Mouse (Mus musculus) heart, embryonic 12.5 days (tissue): ENCODE measurements around the gene Gm20388. TPM values are rescaled to one million over a fixed set of nuclear protein-coding genes. Genes with fewer than 3 reads are reported as not detected.

Experiments used
- ATAC-seq: fragments of 200-750 bp; cut with Nextera tagmentation; 2 replicates; pipeline ENCODE4 v1.8.0; 2017; ENCODE audit warnings: moderate TSS enrichment, moderate library complexity; ENCODE audit not compliant: insufficient number of reproducible peaks, low FRiP score
- H3K27ac ChIP-seq: fragments of 300-500 bp; sonication (generic); 2 replicates; pipeline ENCODE4 v1.5.1; 2016; ENCODE audit warnings: mild to moderate bottlenecking, moderate library complexity; ENCODE audit not compliant: poor library complexity, severe bottlenecking
- H3K27me3 ChIP-seq: fragments of 300-500 bp; sonication (generic); replicated peaks from 2 replicates; pipeline ENCODE4 v1.6.1; 2016; ENCODE audit warnings: mild to moderate bottlenecking, moderate library complexity
- H3K36me3 ChIP-seq: fragments of 300-500 bp; sonication (generic); 2 replicates; pipeline ENCODE4 v1.6.1; 2016; ENCODE audit warnings: mild to moderate bottlenecking, moderate library complexity
- H3K4me1 ChIP-seq: fragments of 300-500 bp; sonication (generic); replicated peaks from 2 replicates; pipeline ENCODE4 v1.6.1; 2016; ENCODE audit warnings: mild to moderate bottlenecking
- H3K4me2 ChIP-seq: fragments of 300-500 bp; sonication (generic); 2 replicates; pipeline ENCODE4 v1.6.1; 2016; ENCODE audit warnings: mild to moderate bottlenecking, moderate library complexity
- H3K4me3 ChIP-seq: fragments of 300-500 bp; sonication (generic); 2 replicates; pipeline ENCODE4 v1.5.1; 2016; ENCODE audit warnings: mild to moderate bottlenecking
- H3K9ac ChIP-seq: fragments of 300-500 bp; sonication (generic); 2 replicates; pipeline ENCODE4 v1.6.1; 2016; ENCODE audit warnings: mild to moderate bottlenecking, moderate library complexity
- H3K9me3 ChIP-seq: fragments of 300-500 bp; sonication (generic); replicated peaks from 2 replicates; pipeline ENCODE4 v1.6.1; 2016; ENCODE audit warnings: mild to moderate bottlenecking, moderate library complexity
- WGBS: fragments of 180-500 bp; shearing (Covaris S2); methylation state at CpG from one replicate; pipeline ENCODE4 v1.1.7; 2016; 5-methylcytosine and 5-hydroxymethylcytosine counted together
- polyA plus RNA-seq: library from polyadenylated mRNA; unstranded; fragments of >200 nt; fragmentation: Nextera tagmentation; extraction: Ambion mirVana; gene quantifications from 2 replicates; pipeline ENCODE4 v1.2.1, GENCODE M21; 2016

The Gm20388 gene
- polyA plus RNA-seq, 1 experiment from 2014 or later, result not detected

GRCm38 (mm10) chr8:123966896-123967295 is 4056.3 kb downstream of the Gm20388 start:
- no peak for ATAC-seq
- H3K9me3 ChIP-seq, result no peaks in the 10 kb centered on the region
- no peaks in the 10 kb centered on the region for H3K27me3 ChIP-seq
- H3K36me3 ChIP-seq, result peaks cover 62% of the 10 kb centered on the region
- WGBS, result 77% methylated on average over 2 of the region's 2 CpGs
- no peak overlapping the region for H3K9ac ChIP-seq
- no peak overlapping the region for H3K4me2 ChIP-seq
- H3K27ac ChIP-seq, result no peak overlapping the region
- no peaks in the 10 kb centered on the region; the same call in 1 of the 2 replicates for H3K4me1 ChIP-seq
- no peak overlapping the region for H3K4me3 ChIP-seq

GRCm38 (mm10) chr8:123973495-123973894 is 4062.9 kb downstream of the Gm20388 start:
- 71% methylated on average over 1 of the region's 1 CpGs for WGBS
- Histone ChIP-seq H3K9ac (no peak overlapping the region), H3K27me3 (no peaks in the 10 kb centered on the region), H3K27ac (no peak overlapping the region), H3K9me3 (no peaks in the 10 kb centered on the region), H3K4me2 (no peak overlapping the region; the same call in 1 of the 2 replicates), H3K36me3 (peaks cover 24% of the 10 kb centered on the region; the same call in 1 of the 2 replicates), H3K4me1 (peaks cover 13% of the 10 kb centered on the region), H3K4me3 (no peak overlapping the region)
- no peak for ATAC-seq

GRCm38 (mm10) chr8:123977499-123977898 is 4066.9 kb downstream of the Gm20388 start:
- WGBS, result 86% methylated on average over 4 of the region's 4 CpGs
- H3K9me3 ChIP-seq, result no peaks in the 10 kb centered on the region

GRCm38 (mm10) chr8:123978166-123978838 is 4067.7 kb downstream of the Gm20388 start:
- Histone ChIP-seq H3K9ac (peak overlapping the region; percentile 34), H3K27ac (peak overlapping the region; percentile 86), H3K9me3 (no peaks in the 10 kb centered on the region), H3K4me3 (peak overlapping the region; percentile 97), H3K4me2 (peak overlapping the region; percentile 57), H3K4me1 (peaks cover 48% of the 10 kb centered on the region), H3K36me3 (peaks cover 9% of the 10 kb centered on the region; the same call in 1 of the 2 replicates), H3K27me3 (no peaks in the 10 kb centered on the region)
- WGBS, result 22% methylated on average over 14 of the region's 14 CpGs
- ATAC-seq, result no peak

More at GRCm38 (mm10) chr8:123977499-123977898, 4066.9 kb downstream of the Gm20388 start:
- ATAC-seq, result no peak
- peak overlapping the region; percentile 57 for H3K4me2 ChIP-seq
- H3K27me3 ChIP-seq, result no peaks in the 10 kb centered on the region
- H3K4me1 ChIP-seq, result peaks cover 48% of the 10 kb centered on the region
- peak overlapping the region; percentile 34; the same call in 1 of the 2 replicates for H3K9ac ChIP-seq
- H3K27ac ChIP-seq, result peak overlapping the region; percentile 86
- H3K4me3 ChIP-seq, result peak overlapping the region; percentile 97
- peaks cover 9% of the 10 kb centered on the region; the same call in 1 of the 2 replicates for H3K36me3 ChIP-seq

GRCm38 (mm10) chr8:123978926-123979325 is 4068.3 kb downstream of the Gm20388 start:
- Histone ChIP-seq H3K27me3 (no peaks in the 10 kb centered on the region), H3K4me2 (peak overlapping the region; percentile 57), H3K4me1 (peaks cover 48% of the 10 kb centered on the region), H3K27ac (peak overlapping the region; percentile 86), H3K36me3 (peaks cover 9% of the 10 kb centered on the region; the same call in 1 of the 2 replicates), H3K9me3 (no peaks in the 10 kb centered on the region), H3K4me3 (peak overlapping the region; percentile 97), H3K9ac (peak overlapping the region; percentile 34)
- 13% methylated on average over 8 of the region's 8 CpGs for whole genome bisulfite sequencing
- peak; percentile 78 for ATAC-seq

GRCm38 (mm10) chr8:123980239-123980638 is 4069.6 kb downstream of the Gm20388 start:
- Histone ChIP-seq H3K9ac (peak overlapping the region; percentile 21), H3K27me3 (no peaks in the 10 kb centered on the region), H3K4me3 (peak overlapping the region; percentile 97), H3K9me3 (no peaks in the 10 kb centered on the region), H3K4me1 (peaks cover 48% of the 10 kb centered on the region), H3K4me2 (peak overlapping the region; percentile 57), H3K27ac (peak overlapping the region; percentile 35; the same call in 1 of the 2 replicates), H3K36me3 (peaks cover 3% of the 10 kb centered on the region; the same call in 1 of the 2 replicates)
- 39% methylated on average over 4 of the region's 4 CpGs for WGBS
- ATAC-seq, result no peak

- no peaks in the 10 kb centered on the region for H3K36me3 ChIP-seq
- H3K9ac ChIP-seq, result peak overlapping the region; percentile 40
- peaks cover 48% of the 10 kb centered on the region for H3K4me1 ChIP-seq
- H3K27ac ChIP-seq, result peak overlapping the region; percentile 8; the same call in 1 of the 2 replicates
- H3K27me3 ChIP-seq, result no peaks in the 10 kb centered on the region
- WGBS, result 36% methylated on average over 4 of the region's 4 CpGs
- ATAC-seq, result no peak
- H3K4me2 ChIP-seq, result peak overlapping the region; percentile 93
- peak overlapping the region; percentile 97 for H3K4me3 ChIP-seq
- no peaks in the 10 kb centered on the region for H3K9me3 ChIP-seq
These were observed 4071.0 kb downstream of the Gm20388 start for GRCm38 (mm10) chr8:123981674-123982073.

- WGBS, result under 1% methylated on average over 48 of the region's 48 CpGs
- Histone ChIP-seq H3K4me1 (peaks cover 46% of the 10 kb centered on the region), H3K4me2 (peak overlapping the region; percentile 93), H3K36me3 (no peaks in the 10 kb centered on the region), H3K27me3 (no peaks in the 10 kb centered on the region), H3K9me3 (no peaks in the 10 kb centered on the region), H3K9ac (peak overlapping the region; percentile 97), H3K27ac (peak overlapping the region; percentile 87), H3K4me3 (peak overlapping the region; percentile 97)
- peak; percentile 35 for ATAC-seq
These were observed 4071.7 kb downstream of the Gm20388 start for GRCm38 (mm10) chr8:123982291-123982793.

- WGBS, result under 1% methylated on average over 56 of the region's 56 CpGs
- H3K4me3 ChIP-seq, result peak within 1 kb of the TSS; percentile 97
These were observed 4072.3 kb downstream of the Gm20388 start, which contains the start of gene Abcb10 for GRCm38 (mm10) chr8:123982826-123983400. Abcb10 (minus strand) TSS chr8:123983122.

GRCm38 (mm10) chr8:123988605-123989038 is 4078.0 kb downstream of the Gm20388 start:
- Histone ChIP-seq H3K27ac (peak overlapping the region; percentile 88), H3K4me2 (peak overlapping the region; percentile 40), H3K27me3 (no peaks in the 10 kb centered on the region), H3K4me1 (peaks cover 28% of the 10 kb centered on the region), H3K36me3 (peaks cover 4% of the 10 kb centered on the region; the same call in 1 of the 2 replicates), H3K9ac (no peak overlapping the region; the same call in 1 of the 2 replicates), H3K9me3 (no peaks in the 10 kb centered on the region), H3K4me3 (no peak overlapping the region)
- WGBS, result 17% methylated on average over 6 of the region's 6 CpGs
- peak; percentile 90 for ATAC-seq

More at GRCm38 (mm10) chr8:123982826-123983400, 4072.3 kb downstream of the Gm20388 start, which contains the start of gene Abcb10:
- H3K9ac ChIP-seq, result peak within 1 kb of the TSS; percentile 97
- H3K9me3 ChIP-seq, result no peaks in the 10 kb centered on the region
- peak within 1 kb of the TSS; percentile 93 for H3K4me2 ChIP-seq
- ATAC-seq, result peak; percentile 93
- H3K27ac ChIP-seq, result peak within 1 kb of the TSS; percentile 87
- H3K27me3 ChIP-seq, result no peaks in the 10 kb centered on the region
- H3K36me3 ChIP-seq, result no peaks in the 10 kb centered on the region
- H3K4me1 ChIP-seq, result peaks cover 41% of the 10 kb centered on the region

- Histone ChIP-seq H3K4me1 (peaks cover 28% of the 10 kb centered on the region), H3K27ac (peak overlapping the region; percentile 88), H3K36me3 (peaks cover 5% of the 10 kb centered on the region; the same call in 1 of the 2 replicates), H3K4me2 (peak overlapping the region; percentile 40), H3K4me3 (no peak overlapping the region), H3K9ac (no peak overlapping the region; the same call in 1 of the 2 replicates), H3K9me3 (no peaks in the 10 kb centered on the region), H3K27me3 (no peaks in the 10 kb centered on the region)
- ATAC-seq, result peak; percentile 45
- 7% methylated on average over 7 of the region's 7 CpGs for WGBS
These were observed 4078.5 kb downstream of the Gm20388 start for GRCm38 (mm10) chr8:123989128-123989527.
